Mouse (Mus musculus) urinary bladder, adult 2 months (tissue): ENCODE data around the gene Hdac1. TPM values are rescaled to one million over a fixed set of nuclear protein-coding genes. Genes with fewer than 3 reads are reported as not detected.

Experiments
- DNase-seq: peaks from one replicate; pipeline ENCODE4 v3.0.0; 2022; ENCODE audit warnings: low spot score
- polyA plus RNA-seq: library from polyadenylated mRNA; depleted of rRNA; stranded (reverse); fragments of >200 nt; gene quantifications from 2 replicates; pipeline ENCODE4 v1.2.3, GENCODE M21; 2012; rRNA removed

Gene Hdac1
- polyA plus RNA-seq, 1 experiment = 112 TPM

GRCm38 (mm10) chr4:129476047-129476446, 66.5 kb downstream of the Hdac1 start:
- no peak for DNase-seq

Other genes starting within 250 kb of the Hdac1 start
- gene Rbbp4, start 207.3 kb downstream of the Hdac1 start, polyA plus RNA-seq = 65.1 and 72.2 TPM in 2 replicates
- 45.4 and 52.6 TPM in 2 replicates for gene Zbtb8os, start 207.0 kb downstream of the Hdac1 start, polyA plus RNA-seq
- 18.7 and 21.0 TPM in 2 replicates for gene Zbtb8a, start 164.6 kb downstream of the Hdac1 start, polyA plus RNA-seq
- 1.8 and 3.0 TPM in 2 replicates for gene Zbtb8b, start 101.9 kb downstream of the Hdac1 start, polyA plus RNA-seq
- gene Bsdc1, start 81.1 kb downstream of the Hdac1 start, polyA plus RNA-seq = 15.0 and 27.5 TPM in 2 replicates
- gene Tssk3, start 51.7 kb downstream of the Hdac1 start, polyA plus RNA-seq = 0.15 TPM in 1 of 2 replicates, not detected in the other
- 0.73 and 0.94 TPM in 2 replicates for gene Fam229a, start 51.5 kb downstream of the Hdac1 start, polyA plus RNA-seq
- gene Marcksl1, start 29.1 kb downstream of the Hdac1 start, polyA plus RNA-seq = 151 and 161 TPM in 2 replicates
- gene Lck, start 30.9 kb upstream of the Hdac1 start, polyA plus RNA-seq = 2.9 and 3.7 TPM in 2 replicates
- gene Fam167b, start 35.8 kb upstream of the Hdac1 start, polyA plus RNA-seq = 4.0 and 4.7 TPM in 2 replicates
- gene Eif3i, start 57.9 kb upstream of the Hdac1 start, polyA plus RNA-seq = 246 and 264 TPM in 2 replicates
- 159 and 183 TPM in 2 replicates for gene Tmem234, start 58.0 kb upstream of the Hdac1 start, polyA plus RNA-seq
- gene Dcdc2b, start 71.5 kb upstream of the Hdac1 start, polyA plus RNA-seq = 5.6 and 7.6 TPM in 2 replicates
- gene Iqcc, start 76.4 kb upstream of the Hdac1 start, polyA plus RNA-seq = 29.4 and 32.6 TPM in 2 replicates
- gene Ccdc28b, start 81.2 kb upstream of the Hdac1 start, polyA plus RNA-seq = 48.4 and 49.4 TPM in 2 replicates
- gene Txlna, start 98.4 kb upstream of the Hdac1 start, polyA plus RNA-seq = 29.9 and 30.0 TPM in 2 replicates
- 35.8 and 37.8 TPM in 2 replicates for gene Kpna6, start 130.1 kb upstream of the Hdac1 start, polyA plus RNA-seq
- 16.6 and 19.9 TPM in 2 replicates for gene Tmem39b, start 154.1 kb upstream of the Hdac1 start, polyA plus RNA-seq
- 21.7 and 39.0 TPM in 2 replicates for gene Khdrbs1, start 199.6 kb upstream of the Hdac1 start, polyA plus RNA-seq